Mouse (Mus musculus): Measurements from ENCODE around the gene Csnk2a1. TPM values are rescaled to one million over a fixed set of nuclear protein-coding genes. Genes with fewer than 3 reads are reported as not detected.

Gene Csnk2a1
- polyA plus RNA-seq, 1 experiment: 47.5 TPM

DNA sequence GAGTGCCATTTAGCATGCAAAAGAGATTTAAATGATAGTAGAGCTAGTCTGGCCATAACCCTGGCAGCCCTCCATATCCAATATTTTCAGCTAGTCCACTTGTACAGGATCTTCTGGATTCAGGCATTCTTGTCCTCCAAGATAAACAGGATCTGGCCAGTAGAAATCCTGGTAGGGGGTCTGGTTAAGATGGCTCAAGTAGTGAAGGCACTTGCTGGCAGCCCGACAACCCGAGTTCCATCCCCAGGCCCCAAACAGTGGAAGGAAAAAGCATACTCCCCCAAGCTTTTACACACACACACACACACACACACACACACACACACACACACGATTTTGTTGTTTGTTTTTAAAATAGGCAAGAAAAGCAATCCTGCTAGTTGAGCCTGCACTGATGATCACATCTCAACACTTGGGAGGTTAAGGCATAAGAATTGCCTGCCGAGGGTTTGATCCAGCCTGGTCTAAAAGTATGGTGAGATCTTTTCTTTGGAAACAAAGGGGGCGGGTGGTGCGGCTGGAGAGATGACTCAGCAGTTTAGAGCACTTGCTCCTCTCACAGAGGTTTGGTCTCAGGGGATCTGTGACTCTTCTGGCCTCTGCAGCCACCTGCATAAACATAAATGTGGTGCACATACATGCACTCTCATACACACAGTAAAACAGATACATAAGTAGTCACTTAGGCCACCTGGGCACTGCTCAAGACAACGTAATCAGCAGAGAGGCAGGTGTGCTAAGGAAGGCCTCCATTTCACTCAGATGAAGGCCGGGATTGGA lies 2.9 kb upstream of the Csnk2a1 start:
- H3K27me3 ChIP-seq (ENCODE audit: control insufficient read depth, insufficient read depth, insufficient read length): no peaks in the 10 kb centered on the region
- H3ac ChIP-seq (ENCODE audit: control insufficient read depth, insufficient read length): no peak overlapping the region
- no peak overlapping the region for H3K4me3 ChIP-seq
- TF ChIP-seq REST (IDR thresholded peaks at IDR 0.05; ENCODE audit: insufficient read depth, insufficient read length) (no peak), TCF12 (IDR thresholded peaks at IDR 0.05; ENCODE audit: insufficient read depth, poor library complexity, severe bottlenecking) (no peak), POLR2A (IDR thresholded peaks at IDR 0.05; ENCODE audit: insufficient read length, low read depth) (no peak), E2F4 (IDR thresholded peaks at IDR 0.05; ENCODE audit: insufficient read depth) (no peak), MYOG (IDR thresholded peaks at IDR 0.05; ENCODE audit: control insufficient read depth in 1 of 3, insufficient read depth in 1 of 3, insufficient read length in 2 of 3, low read depth in 2 of 3) (no peak), MAX (IDR thresholded peaks at IDR 0.05; ENCODE audit: low read depth) (no peak)
- H3K4me2 ChIP-seq (ENCODE audit: low read depth): no peak overlapping the region
- no peaks in the 10 kb centered on the region for H3K36me3 ChIP-seq (ENCODE audit: control insufficient read depth, insufficient read depth)
- peaks cover 17% of the 10 kb centered on the region for H3K79me2 ChIP-seq (ENCODE audit: control insufficient read depth, insufficient read depth)

DNA sequence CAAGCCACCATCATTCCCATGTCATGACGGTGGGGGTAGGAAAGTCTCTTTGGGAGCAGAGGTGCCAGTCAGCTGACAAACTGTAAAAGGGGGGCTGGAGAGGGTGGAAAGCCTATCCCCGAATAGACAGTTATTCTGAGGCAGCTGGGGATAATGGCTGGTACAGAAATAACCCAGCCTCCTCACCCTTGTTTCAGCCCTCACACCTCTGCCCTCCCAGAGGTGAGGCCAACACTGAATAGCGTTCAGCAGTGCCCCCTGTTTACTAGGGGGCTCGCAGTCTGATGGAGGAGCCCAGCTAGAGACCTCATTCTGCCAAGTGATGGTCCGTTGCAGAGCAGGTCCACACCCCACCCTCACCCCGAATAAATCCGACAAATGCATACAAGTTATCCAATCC lies 1.1 kb upstream of the Csnk2a1 start:
- Histone ChIP-seq H3K4me3 (peak overlapping the region; percentile 79), H3ac (ENCODE audit: control insufficient read depth, insufficient read length) (no peak overlapping the region), H3K36me3 (ENCODE audit: control insufficient read depth, insufficient read depth) (no peaks in the 10 kb centered on the region), H3K4me2 (ENCODE audit: low read depth) (peak overlapping the region; percentile 79), H3K79me2 (ENCODE audit: control insufficient read depth, insufficient read depth) (peaks cover 35% of the 10 kb centered on the region), H3K27me3 (ENCODE audit: control insufficient read depth, insufficient read depth, insufficient read length) (no peaks in the 10 kb centered on the region)
- TF ChIP-seq SRF (IDR thresholded peaks at IDR 0.05; ENCODE audit: control insufficient read depth, insufficient read length, low read depth) (no peak), CEBPB (IDR thresholded peaks at IDR 0.05; ENCODE audit: insufficient read depth, poor library complexity, severe bottlenecking) (no peak), USF1 (IDR thresholded peaks at IDR 0.05; ENCODE audit: low read depth) (no peak), TCF12 (IDR thresholded peaks at IDR 0.05; ENCODE audit: insufficient read depth, poor library complexity, severe bottlenecking) (no peak), TCF3 (IDR thresholded peaks at IDR 0.05; ENCODE audit: insufficient read length, low read depth) (no peak), MAX (IDR thresholded peaks at IDR 0.05; ENCODE audit: low read depth) (no peak), MYOG (IDR thresholded peaks at IDR 0.05; ENCODE audit: control insufficient read depth in 1 of 3, insufficient read depth in 1 of 3, insufficient read length in 2 of 3, low read depth in 2 of 3) (no peak), E2F4 (IDR thresholded peaks at IDR 0.05; ENCODE audit: insufficient read depth) (no peak), POLR2AphosphoS2 (IDR thresholded peaks at IDR 0.05; ENCODE audit: insufficient read length, low read depth) (no peak), REST (IDR thresholded peaks at IDR 0.05; ENCODE audit: insufficient read depth, insufficient read length) (no peak), POLR2A (IDR thresholded peaks at IDR 0.05; ENCODE audit: insufficient read length, low read depth) (no peak), MYOD1 (IDR thresholded peaks at IDR 0.05; ENCODE audit: control insufficient read depth in 1 of 3, insufficient read length in 2 of 3, low read depth in 2 of 3) (no peak)

DNA sequence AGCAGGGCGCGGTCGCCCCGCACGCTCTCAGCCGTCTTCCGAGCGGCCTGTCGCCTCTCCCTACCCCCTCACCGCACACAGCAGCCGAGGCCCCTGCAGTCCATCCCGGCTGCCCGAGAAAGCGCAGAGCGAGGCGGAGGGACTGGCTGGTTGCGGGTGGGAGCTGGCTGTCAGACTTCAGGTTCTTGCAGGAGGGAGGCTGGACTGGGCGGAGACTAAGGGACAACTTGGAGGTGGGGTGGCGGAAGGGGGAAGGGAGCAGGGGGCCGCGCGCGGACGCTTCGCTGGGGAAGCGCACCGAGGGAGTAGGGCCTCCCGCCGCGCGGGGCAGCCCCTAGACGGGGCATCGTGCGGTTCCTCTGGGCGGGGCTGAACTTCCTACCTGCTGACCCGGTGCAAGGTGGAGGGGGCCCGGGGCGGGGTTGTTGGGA lies 427 bp downstream of the Csnk2a1 start:
- Histone ChIP-seq H3K27me3 (ENCODE audit: control insufficient read depth, insufficient read depth, insufficient read length) (no peaks in the 10 kb centered on the region), H3K4me3 (peak overlapping the region; percentile 79), H3K36me3 (ENCODE audit: control insufficient read depth, insufficient read depth) (no peaks in the 10 kb centered on the region), H3K4me2 (ENCODE audit: low read depth) (peak overlapping the region; percentile 71), H3ac (ENCODE audit: control insufficient read depth, insufficient read length) (peak overlapping the region; percentile 75), H3K79me2 (ENCODE audit: control insufficient read depth, insufficient read depth) (peaks cover 50% of the 10 kb centered on the region)
- TF ChIP-seq MYOG (IDR thresholded peaks at IDR 0.05; ENCODE audit: control insufficient read depth in 1 of 3, insufficient read depth in 1 of 3, insufficient read length in 2 of 3, low read depth in 2 of 3) (peak in 1 of 3 experiments; percentile 1), TCF12 (IDR thresholded peaks at IDR 0.05; ENCODE audit: insufficient read depth, poor library complexity, severe bottlenecking) (no peak)

DNA sequence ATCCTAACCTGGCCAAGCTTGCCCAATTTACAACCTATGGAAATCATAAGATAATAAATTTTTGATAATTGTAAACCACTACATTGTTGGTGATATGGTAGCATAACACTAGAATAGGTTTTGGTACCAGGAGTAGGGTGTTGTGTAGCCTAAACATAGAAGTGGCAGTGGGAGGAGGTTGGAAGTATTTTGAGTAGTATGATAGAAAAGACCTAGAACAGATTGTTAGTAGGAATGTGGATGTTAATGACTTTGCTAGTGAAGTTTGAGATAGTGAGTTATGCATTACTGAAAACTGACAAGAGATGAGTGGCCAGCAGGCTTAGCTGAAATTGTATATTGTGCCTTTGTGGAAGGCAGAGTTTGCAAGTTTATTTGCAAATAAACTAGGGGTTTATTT lies 3.4 kb downstream of the Csnk2a1 start:
- Histone ChIP-seq H3K27me3 (ENCODE audit: control insufficient read depth, insufficient read depth, insufficient read length) (no peaks in the 10 kb centered on the region), H3ac (ENCODE audit: control insufficient read depth, insufficient read length) (no peak overlapping the region), H3K4me3 (no peak overlapping the region), H3K4me2 (ENCODE audit: low read depth) (no peak overlapping the region), H3K79me2 (ENCODE audit: control insufficient read depth, insufficient read depth) (peaks cover 80% of the 10 kb centered on the region), H3K36me3 (ENCODE audit: control insufficient read depth, insufficient read depth) (peaks cover 3% of the 10 kb centered on the region)
- TF ChIP-seq E2F4 (IDR thresholded peaks at IDR 0.05; ENCODE audit: insufficient read depth) (no peak), POLR2AphosphoS2 (IDR thresholded peaks at IDR 0.05; ENCODE audit: insufficient read length, low read depth) (no peak), TCF3 (IDR thresholded peaks at IDR 0.05; ENCODE audit: insufficient read length, low read depth) (no peak), POLR2A (IDR thresholded peaks at IDR 0.05; ENCODE audit: insufficient read length, low read depth) (no peak), CEBPB (IDR thresholded peaks at IDR 0.05; ENCODE audit: insufficient read depth, poor library complexity, severe bottlenecking) (no peak), MAX (IDR thresholded peaks at IDR 0.05; ENCODE audit: low read depth) (no peak), SRF (IDR thresholded peaks at IDR 0.05; ENCODE audit: control insufficient read depth, insufficient read length, low read depth) (no peak), MYOG (IDR thresholded peaks at IDR 0.05; ENCODE audit: control insufficient read depth in 1 of 3, insufficient read depth in 1 of 3, insufficient read length in 2 of 3, low read depth in 2 of 3) (no peak), TCF12 (IDR thresholded peaks at IDR 0.05; ENCODE audit: insufficient read depth, poor library complexity, severe bottlenecking) (no peak), USF1 (IDR thresholded peaks at IDR 0.05; ENCODE audit: low read depth) (no peak)

DNA sequence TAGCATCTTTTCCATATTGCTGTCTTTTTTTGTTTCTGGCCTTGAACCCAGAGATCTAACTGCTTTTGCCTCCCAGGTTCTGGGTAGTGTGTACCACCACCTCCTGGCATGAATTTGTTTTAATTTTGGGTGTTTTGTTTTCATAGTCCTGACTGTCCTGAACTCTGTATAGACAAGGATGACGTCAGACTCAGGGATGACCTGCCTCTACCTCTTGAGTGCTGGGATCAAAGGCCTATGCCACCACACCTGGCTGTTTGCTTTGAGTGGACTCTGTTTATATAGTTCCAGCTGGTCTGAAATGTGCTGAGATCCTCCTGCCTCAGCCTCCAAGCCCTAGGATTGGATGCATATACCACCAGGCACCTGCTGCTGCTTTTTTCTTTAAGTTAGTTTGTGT lies 11.3 kb downstream of the Csnk2a1 start:
- TF ChIP-seq CEBPB (IDR thresholded peaks at IDR 0.05; ENCODE audit: insufficient read depth, poor library complexity, severe bottlenecking) (no peak), TCF3 (IDR thresholded peaks at IDR 0.05; ENCODE audit: insufficient read length, low read depth) (no peak), MYOD1 (IDR thresholded peaks at IDR 0.05; ENCODE audit: control insufficient read depth in 1 of 3, insufficient read length in 2 of 3, low read depth in 2 of 3) (no peak), SRF (IDR thresholded peaks at IDR 0.05; ENCODE audit: control insufficient read depth, insufficient read length, low read depth) (no peak), POLR2AphosphoS2 (IDR thresholded peaks at IDR 0.05; ENCODE audit: insufficient read length, low read depth) (no peak), POLR2A (IDR thresholded peaks at IDR 0.05; ENCODE audit: insufficient read length, low read depth) (no peak), E2F4 (IDR thresholded peaks at IDR 0.05; ENCODE audit: insufficient read depth) (no peak), USF1 (IDR thresholded peaks at IDR 0.05; ENCODE audit: low read depth) (no peak), TCF12 (IDR thresholded peaks at IDR 0.05; ENCODE audit: insufficient read depth, poor library complexity, severe bottlenecking) (no peak), REST (IDR thresholded peaks at IDR 0.05; ENCODE audit: insufficient read depth, insufficient read length) (no peak)
- Histone ChIP-seq H3K36me3 (ENCODE audit: control insufficient read depth, insufficient read depth) (peaks cover 8% of the 10 kb centered on the region), H3K27me3 (ENCODE audit: control insufficient read depth, insufficient read depth, insufficient read length) (no peaks in the 10 kb centered on the region), H3ac (ENCODE audit: control insufficient read depth, insufficient read length) (no peak overlapping the region), H3K4me2 (ENCODE audit: low read depth) (no peak overlapping the region), H3K79me2 (ENCODE audit: control insufficient read depth, insufficient read depth) (peaks cover 99% of the 10 kb centered on the region), H3K4me3 (no peak overlapping the region)
